Mouse (Mus musculus) megakaryocyte-erythroid progenitor cell, adult 5 weeks (primary cell): ENCODE data around the gene Eef1e1. TPM values are rescaled to one million over a fixed set of nuclear protein-coding genes. Genes with fewer than 3 reads are reported as not detected.

Source experiments
- polyA plus RNA-seq: library from polyadenylated mRNA; stranded (reverse); fragments of >175 nt; gene quantifications from 2 replicates; pipeline ENCODE4 v1.2.3, GENCODE M21; 2012

Eef1e1 gene
- 23.1 and 34.6 TPM in 2 replicates for polyA plus RNA-seq

DNA sequence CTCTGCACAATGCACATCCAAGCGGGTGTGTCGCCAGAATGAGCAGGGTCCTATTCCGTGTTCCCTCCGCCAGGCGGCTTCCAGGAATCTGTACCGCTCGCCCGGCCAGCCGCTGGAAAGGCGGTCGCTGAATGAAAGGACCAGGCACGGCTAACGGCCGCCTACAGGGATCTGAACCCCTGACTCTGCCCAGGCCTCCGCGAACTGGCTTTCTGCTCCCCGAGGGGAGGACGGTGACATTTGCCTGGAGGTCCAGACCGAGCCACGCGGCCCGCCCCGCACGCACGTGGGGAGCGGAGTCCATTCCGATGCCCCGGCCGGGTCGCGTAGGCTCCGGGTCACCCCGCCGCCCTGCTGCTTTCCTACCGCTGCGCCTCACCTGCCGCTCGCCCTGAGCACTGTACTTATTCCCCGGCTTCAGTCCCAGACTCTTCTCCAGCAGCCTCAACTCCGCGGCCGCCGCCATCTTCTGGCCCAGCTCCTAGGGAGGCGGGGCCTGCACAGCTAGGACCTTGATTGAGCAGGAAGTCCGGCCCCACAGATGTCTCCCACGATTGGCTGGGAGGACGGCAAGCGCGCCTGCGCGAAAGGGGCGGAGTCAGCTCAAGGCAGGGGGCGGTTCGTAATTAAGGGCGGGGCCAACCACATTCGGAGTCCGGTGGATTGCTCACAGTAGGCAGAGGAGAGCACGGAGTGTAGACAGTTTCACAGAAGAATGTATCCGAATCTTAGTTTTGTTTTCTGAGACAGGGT lies at the start of gene Eef1e1:
Eef1e1 (minus strand) TSS at position 531 of the 753 bp plus-strand sequence.

DNA sequence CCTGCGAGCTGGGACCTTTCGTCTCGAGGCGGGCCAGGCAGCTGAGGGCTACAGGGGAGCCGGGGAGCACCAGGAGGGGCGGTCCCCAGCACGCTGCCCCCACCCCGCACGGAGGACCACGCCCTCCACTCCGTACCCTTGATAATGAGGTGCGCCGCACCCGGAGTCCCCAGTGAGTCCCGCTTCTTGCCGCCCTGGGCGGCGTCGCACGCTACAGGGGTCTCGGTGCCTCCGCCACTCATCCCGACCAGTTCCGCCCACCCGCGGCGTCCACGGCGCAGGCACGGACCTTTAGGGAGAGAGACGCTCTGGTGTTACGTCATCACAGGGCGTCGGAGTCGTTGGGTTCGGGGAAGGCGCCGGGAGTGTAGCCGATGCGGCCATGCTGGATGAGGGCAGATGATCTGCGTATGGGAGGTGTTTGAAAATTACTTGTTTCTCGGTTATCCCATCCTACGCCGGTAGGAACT lies 24.0 kb downstream of the Eef1e1 start, which contains the start of gene Bloc1s5:
Bloc1s5 (minus strand) TSS at position 310 of the 470 bp plus-strand sequence.

Other genes with a start within 250 kb of the Eef1e1 start
- 94.7 and 120 TPM in 2 replicates for gene Txndc5, start 130.2 kb downstream of the Eef1e1 start, polyA plus RNA-seq
- 3.7 and 5.3 TPM in 2 replicates for gene Bloc1s5, start 23.9 kb downstream of the Eef1e1 start, polyA plus RNA-seq